Mouse (Mus musculus) hindbrain, postnatal 0 days (tissue): ENCODE data around the gene Tns3. TPM values are rescaled to one million over a fixed set of nuclear protein-coding genes. Genes with fewer than 3 reads are reported as not detected.
A peak's percentile ranks its signal among the peaks of the same experiment; 100 is the strongest.

Experiments
- ATAC-seq: fragments of 200-750 bp; cut with Nextera tagmentation; 2 replicates; pipeline ENCODE4 v1.8.0; 2017; ENCODE audit warnings: mild to moderate bottlenecking, moderate TSS enrichment, moderate library complexity
- DNase-seq: peaks from one replicate; pipeline ENCODE4 v3.0.0-alpha.2; 2015; ENCODE audit warnings: low spot score
- H3K27ac ChIP-seq: fragments of 300-500 bp; sonication (generic); 2 replicates; pipeline ENCODE4 v1.5.1; 2014; ENCODE audit warnings: mild to moderate bottlenecking
- H3K27me3 ChIP-seq: fragments of 300-500 bp; sonication (generic); 2 replicates; pipeline ENCODE4 v1.6.1; 2014; ENCODE audit warnings: low read length, mixed read lengths; ENCODE audit not compliant: insufficient read depth
- H3K36me3 ChIP-seq: fragments of 300-500 bp; sonication (generic); 2 replicates; pipeline ENCODE4 v1.6.1; 2014; ENCODE audit warnings: low read length, mixed read lengths; ENCODE audit not compliant: insufficient read depth
- H3K4me1 ChIP-seq: fragments of 300-500 bp; sonication (generic); 2 replicates; pipeline ENCODE4 v1.6.1; 2014; ENCODE audit warnings: antibody characterized with exemption, low read length, mixed read lengths; ENCODE audit not compliant: insufficient read depth
- H3K4me2 ChIP-seq: fragments of 300-500 bp; sonication (generic); 2 replicates; pipeline ENCODE4 v1.6.1; 2014; ENCODE audit warnings: low read depth, mild to moderate bottlenecking, low read length, moderate library complexity, mixed read lengths
- H3K4me3 ChIP-seq: fragments of 300-500 bp; sonication (generic); 2 replicates; pipeline ENCODE4 v1.5.1; 2014; ENCODE audit warnings: low read length
- H3K9ac ChIP-seq: fragments of 300-500 bp; sonication (generic); replicated peaks from 2 replicates; pipeline ENCODE4 v1.6.1; 2014; ENCODE audit warnings: mild to moderate bottlenecking, low read length, moderate library complexity, mixed read lengths
- H3K9me3 ChIP-seq: fragments of 300-500 bp; sonication (generic); 2 replicates; pipeline ENCODE4 v1.6.1; 2016; ENCODE audit warnings: low read length, mixed read lengths
- CTCF ChIP-seq: IDR thresholded peaks from 2 replicates; pipeline ENCODE4 v1.5.1; 2016; ENCODE audit warnings: antibody characterized with exemption, control low read depth, low read depth
- WGBS: fragments of 180-500 bp; shearing (Covaris S2); extraction: QIAGEN DNeasy Blood & Tissue Kit; methylation state at CpG from one replicate; pipeline ENCODE4 v1.1.7; 2014; 5-methylcytosine and 5-hydroxymethylcytosine counted together
- polyA plus RNA-seq: library from polyadenylated mRNA; unstranded; fragments of >200 nt; fragmentation: Nextera tagmentation; extraction: Ambion mirVana; gene quantifications from 2 replicates; pipeline ENCODE4 v1.2.1, GENCODE M21; 2015
- total RNA-seq: library from RNA; depleted of rRNA; stranded (reverse); fragments of >200 nt; gene quantifications from 2 replicates; pipeline ENCODE4 v1.2.3, GENCODE M21; 2014

Tns3 gene
- total and polyA plus RNA-seq, 2 experiments from 2014 or later: 8.2 to 63.6 TPM

- TF ChIP-seq CTCF: no peak
- no peaks in the 10 kb centered on the region for H3K9me3 ChIP-seq
- H3K27me3 ChIP-seq: no peaks in the 10 kb centered on the region
- H3K4me2 ChIP-seq: no peak overlapping the region
- no peaks in the 10 kb centered on the region for H3K36me3 ChIP-seq
- no peak overlapping the region for H3K27ac ChIP-seq
- H3K4me3 ChIP-seq: no peak overlapping the region
- H3K9ac ChIP-seq: no peak overlapping the region
- no peak for DNase-seq
- no peak for ATAC-seq
- H3K4me1 ChIP-seq: no peaks in the 10 kb centered on the region
- WGBS: 85% methylated on average over 8 of the region's 8 CpGs
Observed at GRCm38 (mm10) chr11:8700641-8701221, 36.4 kb upstream of the Tns3 start.

GRCm38 (mm10) chr11:8699777-8700176 is 35.4 kb upstream of the Tns3 start:
- ATAC-seq: no peak
- no peak overlapping the region for H3K27ac ChIP-seq
- H3K36me3 ChIP-seq: no peaks in the 10 kb centered on the region
- H3K4me2 ChIP-seq: no peak overlapping the region
- H3K9ac ChIP-seq: no peak overlapping the region
- no peak overlapping the region for H3K4me3 ChIP-seq
- no peak for TF ChIP-seq CTCF
- no peaks in the 10 kb centered on the region for H3K9me3 ChIP-seq
- H3K4me1 ChIP-seq: no peaks in the 10 kb centered on the region
- no peaks in the 10 kb centered on the region for H3K27me3 ChIP-seq
- no peak for DNase-seq
- WGBS: 41% methylated on average over 5 of the region's 5 CpGs

DNA sequence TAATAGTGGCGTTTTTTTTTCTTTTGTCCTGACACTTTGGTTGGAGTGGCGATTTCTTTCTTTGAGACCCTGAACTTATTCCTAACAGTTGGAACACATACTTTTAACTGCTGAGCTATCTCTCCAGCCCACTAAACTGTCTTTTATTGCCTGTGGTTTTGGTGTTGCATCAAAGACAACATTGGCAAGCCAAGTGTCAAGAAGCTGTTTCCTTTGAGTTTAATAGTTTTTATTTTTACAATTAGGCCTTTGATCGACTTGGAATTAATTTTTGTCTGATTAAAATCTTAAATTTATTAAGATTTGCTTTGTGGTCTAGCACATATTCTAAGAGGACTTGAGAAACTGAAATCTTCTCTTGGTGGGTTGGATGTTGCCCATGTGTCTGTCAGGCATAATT is 33.3 kb upstream of the Tns3 start:
- H3K36me3 ChIP-seq: no peaks in the 10 kb centered on the region
- no peak overlapping the region for H3K4me3 ChIP-seq
- no peak overlapping the region for H3K4me2 ChIP-seq
- no peaks in the 10 kb centered on the region for H3K9me3 ChIP-seq
- peaks cover 6% of the 10 kb centered on the region; the same call in 1 of the 2 replicates for H3K4me1 ChIP-seq
- no peaks in the 10 kb centered on the region for H3K27me3 ChIP-seq
- TF ChIP-seq CTCF: no peak
- no peak overlapping the region for H3K27ac ChIP-seq
- H3K9ac ChIP-seq: no peak overlapping the region
- DNase-seq: no peak
- no peak for ATAC-seq
- WGBS: 93% methylated on average over 3 of the region's 3 CpGs

GRCm38 (mm10) chr11:8694096-8694495 is 29.8 kb upstream of the Tns3 start:
- Histone ChIP-seq H3K4me3 (no peak overlapping the region), H3K4me2 (no peak overlapping the region), H3K36me3 (no peaks in the 10 kb centered on the region), H3K4me1 (peaks cover 15% of the 10 kb centered on the region; the same call in 1 of the 2 replicates), H3K9ac (no peak overlapping the region), H3K27ac (no peak overlapping the region), H3K9me3 (no peaks in the 10 kb centered on the region), H3K27me3 (no peaks in the 10 kb centered on the region)
- ATAC-seq (no peak), DNase-seq (no peak)
- TF ChIP-seq CTCF: no peak
- over 99% methylated on average over 5 of the region's 5 CpGs for WGBS

- no peaks in the 10 kb centered on the region for H3K9me3 ChIP-seq
- H3K27ac ChIP-seq: peak overlapping the region; percentile 48; the same call in 1 of the 2 replicates
- peak; percentile 33 for DNase-seq
- 0 out of 2 replicates have a peak overlapping the region, but pooled peaks have one; percentile 3 for H3K9ac ChIP-seq
- no peaks in the 10 kb centered on the region for H3K36me3 ChIP-seq
- ATAC-seq: peak; percentile 64
- H3K27me3 ChIP-seq: no peaks in the 10 kb centered on the region
- peaks cover 15% of the 10 kb centered on the region; the same call in 1 of the 2 replicates for H3K4me1 ChIP-seq
- no peak overlapping the region for H3K4me3 ChIP-seq
- WGBS: 12% methylated on average over 16 of the region's 16 CpGs
- TF ChIP-seq CTCF: no peak
- H3K4me2 ChIP-seq: 0 out of 2 replicates have a peak overlapping the region, but pooled peaks have one; percentile 10
Observed at GRCm38 (mm10) chr11:8692536-8693471, 28.5 kb upstream of the Tns3 start.

GRCm38 (mm10) chr11:8692162-8692535 is 27.8 kb upstream of the Tns3 start:
- Histone ChIP-seq H3K9ac (no peak overlapping the region), H3K4me3 (no peak overlapping the region)
- no peak for ATAC-seq

More at GRCm38 (mm10) chr11:8692162-8692535, 27.8 kb upstream of the Tns3 start:
- Histone ChIP-seq H3K27me3 (no peaks in the 10 kb centered on the region), H3K4me2 (no peak overlapping the region), H3K4me1 (peaks cover 15% of the 10 kb centered on the region; the same call in 1 of the 2 replicates), H3K9me3 (no peaks in the 10 kb centered on the region), H3K36me3 (no peaks in the 10 kb centered on the region), H3K27ac (no peak overlapping the region)
- no peak for TF ChIP-seq CTCF
- no peak for DNase-seq
- 51% methylated on average over 6 of the region's 6 CpGs for WGBS
